Mouse (Mus musculus) testis, postnatal 10 days (tissue): ENCODE results near the gene Gm16253.
A peak's percentile ranks its signal among the peaks of the same experiment; 100 is the strongest.
"Not testable (repeated sequence)": the region's sequence is repeated elsewhere in the genome, so short reads cannot be mapped to it uniquely, and the experiment has no call there.

ENCODE experiments used
- DNase-seq: peaks from one replicate; pipeline ENCODE4 v3.0.0; 2021; ENCODE audit warnings: low spot score

Gm16253 gene

DNA sequence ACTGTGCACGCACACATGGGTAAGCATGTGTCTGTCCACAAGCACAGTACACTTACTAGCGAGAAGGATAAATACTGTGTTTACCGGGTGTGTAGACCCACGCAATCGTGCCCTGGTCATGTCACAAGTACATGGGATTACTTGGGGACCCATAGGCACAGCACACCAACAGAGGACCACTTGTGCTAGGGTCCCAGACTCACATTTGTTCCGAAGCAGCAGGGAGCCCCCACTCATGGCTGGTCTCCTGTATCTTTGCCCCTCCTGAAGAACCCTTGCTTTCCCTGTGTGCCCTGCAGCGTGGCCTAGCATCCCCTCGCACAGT lies 22.2 kb downstream of the Gm16253 start:
- DNase-seq, result no peak

DNA sequence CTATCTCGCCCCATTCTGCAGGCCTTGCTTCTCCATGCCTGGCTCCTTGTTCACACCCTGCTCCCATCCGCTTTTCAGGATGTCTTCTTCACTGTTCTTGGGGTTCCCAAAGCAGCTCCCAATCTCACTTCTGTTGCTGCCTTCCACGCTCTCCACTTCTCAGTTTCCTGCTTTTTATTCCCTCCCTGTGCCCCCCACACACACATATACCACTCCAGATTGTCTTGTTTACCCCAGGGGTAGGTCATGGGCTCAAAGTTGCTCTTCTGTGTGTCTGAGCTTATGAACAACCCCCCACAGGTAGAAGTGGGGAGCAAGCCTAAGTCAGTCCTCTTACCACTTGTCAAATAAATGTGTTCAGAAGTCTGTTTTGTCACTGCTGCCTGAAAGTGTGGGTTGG lies 22.6 kb downstream of the Gm16253 start:
- DNase-seq, result no peak

GRCm38 (mm10) chr3:96600639-96601250 lies 24.0 kb downstream of the Gm16253 start, which contains the start of gene Lix1l:
TSS of gene Lix1l (plus strand) at chr3:96601149.
- peak; percentile 93 for DNase-seq

GRCm38 (mm10) chr3:96601251-96601787 lies 24.5 kb downstream of the Gm16253 start:
- peak; percentile 79 for DNase-seq

DNA sequence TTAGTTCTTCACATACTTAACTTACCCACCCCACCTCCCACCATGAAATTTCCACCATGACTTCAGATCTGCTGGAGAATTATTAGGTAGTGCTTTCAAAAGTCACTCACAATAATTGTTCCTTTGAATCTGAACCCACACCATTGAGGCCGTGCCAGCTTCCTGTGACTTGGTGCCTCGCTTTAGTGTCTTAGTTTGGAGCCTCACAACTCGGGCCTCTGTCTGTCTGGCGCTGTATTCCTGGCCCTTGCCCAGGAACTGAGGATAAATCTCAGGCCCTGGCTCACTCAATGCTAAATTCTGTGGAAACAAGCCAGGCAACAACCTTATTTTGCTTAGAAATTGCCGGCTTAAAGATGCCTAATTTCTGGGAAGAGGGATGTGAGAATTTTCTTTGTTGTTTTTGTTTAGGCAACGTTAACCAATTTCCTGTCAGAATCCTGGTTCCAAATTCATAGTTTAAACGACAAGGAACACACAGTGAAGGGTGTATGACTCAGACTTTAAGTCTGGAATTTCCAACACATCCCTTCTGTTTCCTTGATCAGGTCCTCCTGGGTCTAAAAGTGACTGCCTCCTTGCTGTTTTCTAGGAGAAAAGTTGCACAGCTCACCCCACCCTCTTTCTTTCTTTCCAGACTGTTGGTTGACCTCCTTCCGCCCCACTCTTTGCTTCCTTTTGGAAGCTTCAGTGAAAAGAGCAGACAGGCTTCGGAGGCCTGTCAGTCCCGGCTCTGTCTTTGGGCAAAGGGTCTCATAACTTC lies 25.3 kb downstream of the Gm16253 start:
- DNase-seq, result peak; percentile 59

DNA sequence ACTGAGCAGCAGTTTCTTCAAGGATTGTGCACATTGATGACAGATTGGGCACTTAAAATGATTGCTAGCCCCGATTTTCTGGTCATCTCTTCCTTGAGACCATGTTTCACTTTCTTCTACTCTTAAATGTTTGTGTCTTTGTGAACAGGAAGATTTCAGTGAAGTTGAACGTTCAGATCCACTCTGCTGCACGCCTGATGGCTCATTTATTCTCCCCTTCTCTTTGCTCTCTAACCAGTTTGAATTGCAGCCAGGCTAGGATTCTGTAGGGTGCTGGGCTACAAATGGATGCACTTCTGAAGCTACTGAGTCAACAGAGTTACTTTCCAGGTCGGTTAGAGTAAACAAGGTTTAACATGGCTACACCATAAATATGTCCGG lies 25.9 kb downstream of the Gm16253 start:
- no peak for DNase-seq

GRCm38 (mm10) chr3:96603311-96603710 lies 26.5 kb downstream of the Gm16253 start:
- DNase-seq, result no peak

GRCm38 (mm10) chr3:96606007-96606406 lies 29.2 kb downstream of the Gm16253 start:
- not testable (repeated sequence) for DNase-seq

DNA sequence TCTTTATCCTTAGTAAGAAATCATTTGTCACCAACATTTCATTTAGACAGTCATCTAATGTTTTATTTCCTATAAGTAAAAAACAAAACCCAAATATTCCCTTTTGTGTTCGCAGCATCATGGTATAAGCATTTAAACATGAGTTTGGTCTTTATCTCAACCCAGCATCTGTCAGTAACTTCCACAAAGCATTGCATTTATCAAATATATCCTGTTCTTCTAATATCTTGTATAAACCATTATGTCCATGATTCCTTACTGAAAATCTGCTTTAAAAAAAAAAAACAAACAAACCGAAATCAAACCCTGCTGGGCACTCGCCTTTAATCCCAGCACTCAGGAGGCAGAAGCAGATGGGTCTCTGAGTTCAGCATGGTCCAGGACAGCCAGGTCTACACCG lies 29.8 kb downstream of the Gm16253 start:
- DNase-seq, result no peak

- DNase-seq, result no peak
Observed at GRCm38 (mm10) chr3:96617941-96618340, 41.2 kb downstream of the Gm16253 start.

DNA sequence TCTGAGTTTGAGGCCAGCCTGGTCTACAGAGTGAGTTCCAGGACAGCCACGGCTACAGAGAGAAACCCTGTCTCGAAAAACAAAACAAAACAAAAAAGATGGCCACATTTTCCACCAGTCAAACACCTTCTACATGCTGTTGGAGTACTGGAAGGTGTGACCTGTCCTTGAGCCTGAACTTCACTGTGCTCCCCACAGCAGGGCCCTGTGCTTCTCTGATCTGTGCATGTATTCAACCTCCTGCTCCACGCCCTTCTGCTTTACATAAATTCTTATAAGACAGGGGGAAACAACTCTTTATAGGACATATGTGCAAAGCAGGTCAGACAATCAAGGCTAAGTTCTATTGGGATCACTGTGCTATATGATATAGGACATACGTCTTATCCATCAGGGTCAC lies 46.4 kb downstream of the Gm16253 start:
- DNase-seq, result no peak

- peak; percentile 95 for DNase-seq
Observed at GRCm38 (mm10) chr3:96629729-96630600, 53.2 kb downstream of the Gm16253 start, which contains the start of gene Rbm8a. TSS of gene Rbm8a (plus strand) at chr3:96629933.
